Mouse (Mus musculus) MEL (cell line): ENCODE measurements at regions not wholly inside any gene's neighbourhood (a gene's known extent, or its start where the extent isn't known, plus 50 kb on each side); places are given as distances from the start of the nearest gene placed in this dataset.

Experiments used
- BHLHE40 ChIP-seq: IDR thresholded peaks from 2 replicates; pipeline ENCODE4 v1.6.1; 2012; ENCODE audit warnings: low read depth, mild to moderate bottlenecking, inconsistent platforms, low read length, improper control_type of control experiment, borderline replicate concordance
- CTCF ChIP-seq, 3 experiments: IDR thresholded peaks in 2 of 3; conservative IDR thresholded peaks in 1 of 3; 2 replicates each; pipeline ENCODE4 v1.5.1; 2011 to 2012; ENCODE audit warnings: low read length in 3 of 3, low read depth in 2 of 3, mild to moderate bottlenecking in 2 of 3, improper control_type of control experiment in 1 of 3, inconsistent platforms in 1 of 3, mixed read lengths in 1 of 3, moderate library complexity in 1 of 3; ENCODE audit not compliant: control insufficient read depth in 1 of 3, insufficient read depth in 1 of 3, poor library complexity in 1 of 3, severe bottlenecking in 1 of 3
- JUND ChIP-seq: IDR thresholded peaks from 2 replicates; pipeline ENCODE4 v1.6.1; 2011; ENCODE audit warnings: low read depth, mild to moderate bottlenecking, improper control_type of control experiment, low read length
- NELFE ChIP-seq: IDR thresholded peaks from 2 replicates; pipeline ENCODE4 v1.6.1; 2011; ENCODE audit warnings: low read depth, low read length, improper control_type of control experiment
- POLR2A ChIP-seq, 2 experiments: IDR thresholded peaks; 2 replicates each; pipeline ENCODE4 v1.6.1; 2011 to 2012; ENCODE audit warnings: low read length in 2 of 2, mild to moderate bottlenecking in 2 of 2, control low read depth in 1 of 2, improper control_type of control experiment in 1 of 2, low read depth in 1 of 2, moderate library complexity in 1 of 2; ENCODE audit not compliant: control insufficient read depth in 1 of 2, insufficient read depth in 1 of 2, poor library complexity in 1 of 2
- TAL1 ChIP-seq: IDR thresholded peaks from 2 replicates; pipeline ENCODE4 v1.6.1; 2012; ENCODE audit warnings: mild to moderate bottlenecking, inconsistent platforms, low read length, moderate library complexity, mixed read lengths
- ZC3H11A ChIP-seq: IDR thresholded peaks from 2 replicates; pipeline ENCODE4 v1.6.1; 2012; ENCODE audit warnings: low read depth, mild to moderate bottlenecking, inconsistent platforms, low read length, improper control_type of control experiment

DNA sequence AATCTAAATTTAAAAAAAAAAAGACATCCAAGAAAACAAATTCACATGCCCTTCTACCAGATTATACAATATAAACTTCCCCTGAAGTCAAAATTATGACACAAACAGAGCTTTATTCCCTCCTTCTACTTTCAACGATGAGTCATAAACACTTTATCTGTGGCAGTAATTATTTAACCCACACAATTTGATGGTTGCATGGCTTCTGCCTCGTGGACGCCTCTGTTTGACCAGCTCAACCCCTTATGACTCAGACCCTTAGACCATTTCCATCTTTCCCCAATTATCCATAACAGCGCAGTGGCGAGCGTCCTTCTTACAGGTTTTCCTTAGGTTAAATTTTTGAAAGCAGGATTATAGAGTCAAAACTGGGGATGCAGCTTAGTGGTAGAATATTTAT is 85.9 kb upstream of the Mafb start:
- TF ChIP-seq ZC3H11A (no peak), TAL1 (no peak), POLR2A (IDR thresholded peaks at IDR 0.05; ENCODE audit: control insufficient read depth in 1 of 2, insufficient read depth in 1 of 2, low read depth in 1 of 2, low read length in 2 of 2, poor library complexity in 1 of 2) (no peak), NELFE (no peak), CTCF (IDR thresholded peaks at IDR 0.05 in 2 of 3, conservative IDR thresholded peaks at IDR 0.05 in 1 of 3; ENCODE audit: control insufficient read depth in 1 of 3, insufficient read depth in 1 of 3, low read depth in 2 of 3, low read length in 3 of 3, poor library complexity in 1 of 3, severe bottlenecking in 1 of 3) (no peak), JUND (no peak), BHLHE40 (no peak)
